Mouse (Mus musculus) heart, embryonic 12.5 days (tissue): ENCODE data around the gene Adgrl2. TPM values are rescaled to one million over a fixed set of nuclear protein-coding genes. Genes with fewer than 3 reads are reported as not detected.

ENCODE experiments used
- ATAC-seq: fragments of 200-750 bp; cut with Nextera tagmentation; 2 replicates; pipeline ENCODE4 v1.8.0; 2017; ENCODE audit warnings: moderate TSS enrichment, moderate library complexity; ENCODE audit not compliant: insufficient number of reproducible peaks, low FRiP score
- H3K27ac ChIP-seq: fragments of 300-500 bp; sonication (generic); 2 replicates; pipeline ENCODE4 v1.5.1; 2016; ENCODE audit warnings: mild to moderate bottlenecking, moderate library complexity; ENCODE audit not compliant: poor library complexity, severe bottlenecking
- H3K27me3 ChIP-seq: fragments of 300-500 bp; sonication (generic); replicated peaks from 2 replicates; pipeline ENCODE4 v1.6.1; 2016; ENCODE audit warnings: mild to moderate bottlenecking, moderate library complexity
- H3K36me3 ChIP-seq: fragments of 300-500 bp; sonication (generic); 2 replicates; pipeline ENCODE4 v1.6.1; 2016; ENCODE audit warnings: mild to moderate bottlenecking, moderate library complexity
- H3K4me1 ChIP-seq: fragments of 300-500 bp; sonication (generic); replicated peaks from 2 replicates; pipeline ENCODE4 v1.6.1; 2016; ENCODE audit warnings: mild to moderate bottlenecking
- H3K4me2 ChIP-seq: fragments of 300-500 bp; sonication (generic); 2 replicates; pipeline ENCODE4 v1.6.1; 2016; ENCODE audit warnings: mild to moderate bottlenecking, moderate library complexity
- H3K4me3 ChIP-seq: fragments of 300-500 bp; sonication (generic); 2 replicates; pipeline ENCODE4 v1.5.1; 2016; ENCODE audit warnings: mild to moderate bottlenecking
- H3K9ac ChIP-seq: fragments of 300-500 bp; sonication (generic); 2 replicates; pipeline ENCODE4 v1.6.1; 2016; ENCODE audit warnings: mild to moderate bottlenecking, moderate library complexity
- H3K9me3 ChIP-seq: fragments of 300-500 bp; sonication (generic); replicated peaks from 2 replicates; pipeline ENCODE4 v1.6.1; 2016; ENCODE audit warnings: mild to moderate bottlenecking, moderate library complexity
- whole genome bisulfite sequencing: fragments of 180-500 bp; shearing (Covaris S2); methylation state at CpG from one replicate; pipeline ENCODE4 v1.1.7; 2016; 5-methylcytosine and 5-hydroxymethylcytosine counted together
- polyA plus RNA-seq: library from polyadenylated mRNA; unstranded; fragments of >200 nt; fragmentation: Nextera tagmentation; extraction: Ambion mirVana; gene quantifications from 2 replicates; pipeline ENCODE4 v1.2.1, GENCODE M21; 2016

Gene Adgrl2
- polyA plus RNA-seq, 1 experiment from 2014 or later, result 48.1 TPM

DNA sequence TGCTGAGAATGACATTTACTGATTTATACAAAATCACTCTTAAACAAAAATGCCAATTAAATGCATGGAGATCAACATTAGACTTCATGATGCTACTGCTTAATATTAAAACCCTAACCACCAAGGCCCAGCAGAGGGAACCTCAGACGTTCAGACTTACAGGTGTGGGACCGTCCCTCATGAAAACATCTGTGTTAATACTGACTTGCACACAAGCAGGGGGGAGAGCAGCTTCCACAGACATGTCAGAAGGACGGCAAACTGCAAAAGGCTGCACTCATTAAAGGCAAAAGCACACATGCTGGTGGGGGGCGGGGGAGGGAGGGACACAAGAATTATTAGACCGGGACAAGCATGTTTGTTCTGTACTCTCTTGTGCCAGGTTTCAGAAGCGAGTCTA, 168.7 kb downstream of the Adgrl2 start:
- 87% methylated on average over 6 of the region's 6 CpGs for WGBS
- Histone ChIP-seq H3K36me3 (peaks cover 92% of the 10 kb centered on the region), H3K9me3 (no peaks in the 10 kb centered on the region), H3K4me3 (no peak overlapping the region), H3K9ac (no peak overlapping the region), H3K27me3 (no peaks in the 10 kb centered on the region), H3K4me1 (no peaks in the 10 kb centered on the region), H3K27ac (no peak overlapping the region), H3K4me2 (no peak overlapping the region)
- ATAC-seq, result no peak

DNA sequence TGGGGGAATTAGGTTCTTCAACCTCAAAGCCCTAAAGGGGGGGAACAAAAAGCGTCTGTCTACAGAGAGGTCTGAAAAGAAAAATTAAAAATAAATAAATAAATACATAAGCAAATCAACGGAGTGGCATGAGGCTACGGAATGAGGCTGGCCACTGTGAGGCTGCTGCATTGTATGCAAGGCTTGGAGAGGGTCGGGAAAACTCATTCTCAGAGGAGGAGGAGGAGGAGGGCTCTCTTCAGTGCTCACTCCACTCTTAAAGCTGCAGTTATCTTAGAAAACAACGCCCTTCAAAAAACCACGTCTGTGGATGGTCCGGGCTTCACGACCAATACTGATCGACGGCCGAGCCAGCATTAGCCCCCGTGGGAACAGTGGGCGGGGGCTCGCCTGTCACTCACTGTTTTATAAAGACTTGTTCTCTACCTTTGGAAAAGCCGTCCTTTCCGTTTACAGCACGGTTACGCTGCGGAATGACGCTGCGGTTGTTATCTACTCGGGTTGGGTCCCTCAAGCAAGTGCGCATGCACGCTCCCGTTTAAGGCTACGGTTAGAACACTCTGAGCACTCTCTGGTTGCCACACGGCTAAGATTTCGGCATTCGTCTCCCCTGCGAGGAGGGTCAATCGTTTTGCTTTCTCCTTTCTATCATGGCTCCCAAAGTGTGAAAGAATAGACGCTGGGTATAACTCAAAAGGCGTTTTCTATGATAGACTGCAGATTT, 170.9 kb downstream of the Adgrl2 start:
- Histone ChIP-seq H3K4me2 (no peak overlapping the region), H3K36me3 (peaks cover 83% of the 10 kb centered on the region), H3K4me3 (no peak overlapping the region), H3K9ac (no peak overlapping the region), H3K4me1 (no peaks in the 10 kb centered on the region), H3K27ac (no peak overlapping the region), H3K27me3 (no peaks in the 10 kb centered on the region), H3K9me3 (no peaks in the 10 kb centered on the region)
- no peak for ATAC-seq
- 88% methylated on average over 33 of the region's 33 CpGs for whole genome bisulfite sequencing

DNA sequence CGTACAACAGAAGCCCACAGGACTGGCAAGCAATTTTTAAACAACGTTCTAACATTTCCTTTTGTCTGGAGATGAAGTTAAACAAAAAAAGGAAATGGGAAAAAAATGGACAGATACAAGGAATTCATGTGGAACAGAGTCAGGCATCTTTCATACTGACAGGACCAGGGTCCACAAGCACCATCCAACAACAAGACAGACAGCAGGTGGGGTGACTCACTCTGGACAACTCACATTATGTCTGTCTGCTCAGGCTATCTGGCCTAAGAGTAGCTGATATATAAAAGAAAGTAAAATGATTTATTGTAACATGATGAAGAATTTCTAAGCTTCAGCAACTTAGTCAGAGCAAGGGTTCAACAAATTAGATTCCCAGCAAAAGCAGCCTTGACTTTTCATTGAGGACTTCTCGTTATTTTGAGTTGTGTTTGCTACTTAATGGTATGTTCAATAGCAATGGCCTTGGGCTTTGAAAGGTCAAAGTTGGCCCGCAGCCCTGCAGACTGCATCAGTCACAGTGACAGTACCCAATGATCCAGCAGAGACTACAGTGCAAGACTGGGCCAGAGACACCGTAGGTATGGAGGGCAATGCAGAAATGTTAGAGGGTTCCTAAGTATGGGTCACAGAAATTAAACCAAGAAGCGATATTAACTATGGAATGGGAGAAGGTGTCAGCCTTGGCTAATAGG, 171.8 kb downstream of the Adgrl2 start:
- ATAC-seq, result no peak
- 80% methylated on average over 6 of the region's 6 CpGs for WGBS
- H3K4me1 ChIP-seq, result no peaks in the 10 kb centered on the region
- no peaks in the 10 kb centered on the region for H3K27me3 ChIP-seq
- H3K9me3 ChIP-seq, result no peaks in the 10 kb centered on the region
- H3K9ac ChIP-seq, result no peak overlapping the region
- no peak overlapping the region for H3K4me3 ChIP-seq
- no peak overlapping the region for H3K27ac ChIP-seq
- H3K4me2 ChIP-seq, result no peak overlapping the region
- H3K36me3 ChIP-seq, result peaks cover 74% of the 10 kb centered on the region

DNA sequence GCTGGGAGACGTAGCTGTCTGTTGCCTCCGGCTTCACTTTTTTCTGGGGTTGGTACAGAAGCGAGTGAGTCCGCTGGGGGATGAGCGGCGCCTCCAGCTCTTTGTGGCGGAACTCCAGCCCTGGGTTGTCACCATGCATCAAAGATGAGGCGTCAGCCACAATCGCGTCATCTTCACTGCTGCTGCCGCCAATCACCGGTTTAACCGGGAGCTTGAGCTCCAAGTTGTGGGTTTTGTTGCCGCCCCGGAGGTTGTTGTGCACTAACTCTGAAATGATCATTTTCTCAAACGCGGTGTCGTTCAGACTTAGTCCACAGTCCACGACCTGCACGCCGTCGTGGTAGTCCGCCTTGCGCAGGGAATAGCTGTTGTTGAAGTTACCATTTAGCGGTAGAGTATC, 172.9 kb downstream of the Adgrl2 start:
- peaks cover 64% of the 10 kb centered on the region for H3K36me3 ChIP-seq
- H3K27ac ChIP-seq, result no peak overlapping the region
- no peaks in the 10 kb centered on the region for H3K9me3 ChIP-seq
- no peaks in the 10 kb centered on the region for H3K4me1 ChIP-seq
- no peak overlapping the region for H3K4me2 ChIP-seq
- ATAC-seq, result no peak
- H3K4me3 ChIP-seq, result no peak overlapping the region
- H3K9ac ChIP-seq, result no peak overlapping the region
- WGBS, result 93% methylated on average over 25 of the region's 25 CpGs
- H3K27me3 ChIP-seq, result no peaks in the 10 kb centered on the region

DNA sequence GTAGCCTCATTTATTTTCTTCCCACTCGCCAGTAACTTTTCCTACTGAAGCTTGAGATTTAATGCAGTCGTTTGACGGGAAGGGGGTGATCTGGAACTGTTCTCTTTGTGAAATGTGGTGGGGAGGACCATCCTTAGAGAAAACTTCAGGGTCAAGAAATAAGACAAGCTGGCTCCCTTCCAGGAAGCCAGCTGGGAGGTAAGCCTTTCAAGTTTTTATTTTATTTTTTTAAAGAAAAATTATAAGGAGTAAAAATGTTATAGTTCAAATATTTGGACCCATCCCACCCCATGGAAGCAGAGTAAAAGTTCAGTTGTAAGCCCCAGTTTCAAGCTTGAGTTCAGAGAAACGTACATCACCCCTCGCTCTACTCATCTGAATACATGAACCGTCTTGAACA, 177.2 kb downstream of the Adgrl2 start:
- no peak overlapping the region for H3K4me2 ChIP-seq
- H3K27ac ChIP-seq, result no peak overlapping the region
- no peak overlapping the region for H3K9ac ChIP-seq
- peaks cover 27% of the 10 kb centered on the region for H3K36me3 ChIP-seq
- no peaks in the 10 kb centered on the region for H3K9me3 ChIP-seq
- no peak overlapping the region for H3K4me3 ChIP-seq
- H3K4me1 ChIP-seq, result no peaks in the 10 kb centered on the region
- ATAC-seq, result no peak
- H3K27me3 ChIP-seq, result no peaks in the 10 kb centered on the region
- 78% methylated on average over 6 of the region's 6 CpGs for WGBS

DNA sequence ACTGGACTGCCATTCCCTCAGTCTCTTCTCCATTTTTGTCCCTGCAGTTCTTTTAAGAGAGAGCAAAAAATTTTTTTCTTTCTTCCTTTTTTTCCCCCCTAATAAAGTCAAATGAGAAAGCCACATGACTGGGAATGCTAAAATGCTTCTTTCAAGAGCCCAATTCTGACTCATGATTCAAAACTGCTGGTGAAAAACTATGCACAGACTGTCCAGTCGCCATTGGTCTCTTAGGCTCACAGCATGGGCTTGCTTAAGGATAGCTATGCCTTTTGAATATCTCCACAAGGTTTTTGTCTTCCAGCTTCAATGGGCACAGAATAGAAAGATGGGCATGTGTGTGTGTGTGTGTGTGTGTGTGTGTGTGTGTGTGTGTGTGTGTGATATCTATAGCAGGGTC, 178.3 kb downstream of the Adgrl2 start:
- Histone ChIP-seq H3K9me3 (no peaks in the 10 kb centered on the region), H3K27me3 (no peaks in the 10 kb centered on the region), H3K36me3 (peaks cover 16% of the 10 kb centered on the region), H3K9ac (no peak overlapping the region), H3K4me1 (no peaks in the 10 kb centered on the region), H3K4me3 (no peak overlapping the region), H3K27ac (no peak overlapping the region), H3K4me2 (no peak overlapping the region)
- 67% methylated on average over 1 of the region's 1 CpGs for WGBS
- no peak for ATAC-seq

DNA sequence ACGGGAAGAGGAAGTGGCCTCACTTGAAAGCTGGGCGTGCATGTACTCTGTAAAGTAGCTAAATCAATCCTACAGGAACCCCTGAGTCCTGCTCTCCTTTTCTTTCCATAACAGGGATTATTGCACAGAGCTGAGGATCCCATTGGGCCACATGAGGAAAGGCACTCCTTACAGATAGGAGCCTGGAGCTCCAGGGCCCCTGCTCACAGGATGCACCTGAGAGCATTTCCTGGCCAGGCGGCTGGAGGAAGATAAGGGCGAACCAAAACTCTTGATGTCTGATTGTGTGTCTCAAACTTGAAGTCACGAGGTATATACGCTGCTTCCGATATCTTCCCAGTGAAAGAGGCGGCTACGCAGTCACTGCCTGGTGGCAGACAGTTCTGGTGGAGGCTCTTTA, 183.4 kb downstream of the Adgrl2 start:
- Histone ChIP-seq H3K9me3 (0 out of 2 replicates have a peak, but pooled peaks cover 4% of the 10 kb centered on the region), H3K4me2 (no peak overlapping the region), H3K36me3 (no peaks in the 10 kb centered on the region), H3K27me3 (no peaks in the 10 kb centered on the region), H3K27ac (no peak overlapping the region), H3K4me3 (no peak overlapping the region), H3K4me1 (peaks cover 11% of the 10 kb centered on the region), H3K9ac (no peak overlapping the region)
- 44% methylated on average over 9 of the region's 9 CpGs for WGBS
- ATAC-seq, result no peak

DNA sequence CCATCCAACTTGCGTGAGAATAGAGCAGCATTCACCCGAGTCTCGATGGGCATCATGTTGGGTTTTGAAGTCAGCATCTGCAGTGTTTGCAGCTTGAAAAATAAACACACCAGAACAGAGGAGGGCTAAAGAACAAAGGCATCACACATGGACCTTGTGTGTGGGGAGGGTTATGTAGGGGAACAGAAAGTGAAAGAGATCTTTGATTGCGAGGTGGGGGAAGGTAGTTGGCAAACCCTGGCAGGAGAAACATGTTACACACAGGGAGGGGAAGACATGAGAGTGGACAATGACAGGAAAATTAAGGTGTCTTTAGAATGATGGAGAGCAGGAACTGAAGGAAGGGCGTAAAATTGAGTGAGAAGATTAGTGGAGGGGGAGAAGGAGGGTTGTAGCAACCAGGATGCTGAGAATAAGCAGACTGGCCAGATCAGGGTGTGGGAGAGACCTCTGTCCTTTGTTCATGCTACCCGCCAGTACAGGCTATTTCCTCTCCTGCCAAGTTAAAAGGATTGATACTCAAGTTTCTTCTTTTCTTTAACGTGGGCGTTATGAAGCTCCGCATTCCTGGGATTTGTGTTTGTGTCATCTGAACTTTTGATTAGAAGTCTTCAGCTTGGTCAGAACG, 197.0 kb downstream of the Adgrl2 start:
- Histone ChIP-seq H3K9ac (no peak overlapping the region), H3K36me3 (no peaks in the 10 kb centered on the region)
- WGBS, result 66% methylated on average over 10 of the region's 10 CpGs

DNA sequence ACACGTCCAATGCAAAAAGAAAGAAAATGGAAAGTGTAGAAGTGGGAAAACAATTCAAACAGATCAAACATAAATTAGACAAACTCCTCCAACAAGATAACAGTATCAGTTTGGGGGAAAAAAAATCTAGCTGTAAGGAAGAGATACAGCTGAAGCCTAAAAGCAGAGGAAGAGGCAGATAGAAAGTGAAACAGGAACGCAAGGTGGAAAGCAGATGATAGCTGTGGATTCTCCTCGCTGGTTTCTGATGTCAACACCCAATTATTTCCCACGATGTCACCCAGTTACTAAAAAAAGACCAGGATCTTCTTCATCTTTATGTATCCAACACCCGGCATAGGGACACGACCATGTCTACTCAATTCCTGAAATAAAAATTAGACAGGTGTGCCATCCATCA, 220.0 kb downstream of the Adgrl2 start:
- Histone ChIP-seq H3K27me3 (no peaks in the 10 kb centered on the region), H3K4me2 (no peak overlapping the region), H3K9ac (no peak overlapping the region), H3K27ac (no peak overlapping the region), H3K4me3 (no peak overlapping the region), H3K4me1 (no peaks in the 10 kb centered on the region), H3K9me3 (no peaks in the 10 kb centered on the region), H3K36me3 (no peaks in the 10 kb centered on the region)
- WGBS, result 59% methylated on average over 6 of the region's 6 CpGs
- ATAC-seq, result no peak

More for the DNA sequence above, 197.0 kb downstream of the Adgrl2 start:
- H3K4me1 ChIP-seq, result no peaks in the 10 kb centered on the region
- no peak overlapping the region for H3K4me2 ChIP-seq
- no peaks in the 10 kb centered on the region for H3K27me3 ChIP-seq
- no peak overlapping the region for H3K4me3 ChIP-seq
- ATAC-seq, result no peak
- H3K27ac ChIP-seq, result no peak overlapping the region
- H3K9me3 ChIP-seq, result no peaks in the 10 kb centered on the region
